Mouse (Mus musculus) brain, embryonic 14.5 days (tissue): Measurements from ENCODE around the gene Sema3g.

ENCODE experiments used
- CTCF ChIP-seq: fragments of 200-500 bp; IDR thresholded peaks from 2 replicates; pipeline ENCODE4 v1.5.1; 2012; ENCODE audit warnings: inconsistent platforms, mild to moderate bottlenecking, moderate library complexity, borderline replicate concordance; ENCODE audit not compliant: insufficient read depth, insufficient read length; ENCODE audit errors: extremely low read depth
- POLR2A ChIP-seq: fragments of 200-500 bp; IDR thresholded peaks from 2 replicates; pipeline ENCODE4 v1.6.1; 2012; ENCODE audit warnings: mild to moderate bottlenecking, inconsistent platforms, borderline replicate concordance; ENCODE audit not compliant: poor library complexity, insufficient read depth, insufficient read length, severe bottlenecking; ENCODE audit errors: extremely low read depth

DNA sequence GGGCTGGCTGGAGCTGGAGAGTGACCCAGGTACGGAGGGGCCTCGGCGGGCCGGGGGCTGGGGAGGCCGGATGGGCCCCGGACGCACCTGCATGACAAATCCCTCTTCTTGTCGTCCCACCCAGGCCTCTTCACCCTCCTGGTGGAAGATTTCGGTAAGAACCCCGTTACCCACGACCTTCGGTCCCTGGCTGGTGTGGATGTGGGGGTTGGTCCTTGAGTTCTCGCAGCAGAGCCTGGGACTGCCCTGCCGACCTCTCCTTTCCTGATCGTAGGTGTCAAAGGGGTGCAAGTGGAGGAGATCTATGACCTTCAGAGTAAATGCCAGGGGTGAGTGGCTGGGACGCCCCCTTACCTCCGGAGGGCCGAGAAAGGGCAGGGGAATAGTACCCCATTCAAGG is 34.0 kb downstream of the Sema3g start:
- TF ChIP-seq CTCF (no peak), POLR2A (no peak)
